Mouse (Mus musculus): ENCODE results near the gene Thumpd3. TPM values are rescaled to one million over a fixed set of nuclear protein-coding genes. Genes with fewer than 3 reads are reported as not detected.

Gene Thumpd3
- polyA plus RNA-seq, 1 experiment from 2014 or later: 32.4 TPM

DNA sequence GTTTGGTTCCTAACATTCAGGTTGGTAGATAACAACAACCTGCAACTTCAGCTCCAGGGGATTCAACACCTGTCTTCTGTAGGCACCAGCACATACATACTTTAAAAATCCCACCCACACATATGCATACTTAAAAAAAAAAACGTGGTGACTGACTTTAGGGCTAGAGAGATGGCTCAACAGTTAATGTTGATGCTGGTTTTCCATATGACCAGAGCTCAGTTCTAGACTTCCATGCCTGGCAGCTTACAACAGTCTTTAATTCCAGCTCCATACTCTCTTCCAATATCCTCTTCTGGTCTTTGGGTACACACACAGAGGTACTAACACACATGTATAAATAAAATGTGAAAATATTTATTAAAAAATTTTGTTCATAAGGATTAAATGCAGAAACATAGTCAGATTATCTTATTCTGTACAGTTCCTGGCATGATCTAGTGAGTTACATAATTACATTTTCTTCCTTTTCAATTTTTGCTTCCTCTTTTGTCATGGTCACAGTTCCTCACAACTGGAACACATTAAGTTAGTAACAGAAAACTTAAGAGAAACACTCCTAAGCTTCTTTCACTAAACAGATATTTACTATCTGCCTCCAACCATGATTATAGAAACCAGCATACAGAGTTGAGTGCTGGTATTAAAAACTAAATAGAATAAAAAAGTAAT lies 15.0 kb downstream of the Thumpd3 start:
- no peak overlapping the region for H3K9ac ChIP-seq
- H3K27me3 ChIP-seq: no peaks in the 10 kb centered on the region
- H3K27ac ChIP-seq: no peak overlapping the region
- no peak overlapping the region for H3K4me2 ChIP-seq
- peaks cover 72% of the 10 kb centered on the region for H3K36me3 ChIP-seq
- H3K4me1 ChIP-seq (replicated peaks): no peaks in the 10 kb centered on the region
- WGBS: 81% methylated on average over 1 of the region's 1 CpGs
- no peak for ATAC-seq (replicated peaks; ENCODE audit: insufficient number of reproducible peaks, insufficient read depth, low FRiP score, low read depth)
- no peak overlapping the region for H3K4me3 ChIP-seq
- no peaks in the 10 kb centered on the region for H3K9me3 ChIP-seq (replicated peaks)

DNA sequence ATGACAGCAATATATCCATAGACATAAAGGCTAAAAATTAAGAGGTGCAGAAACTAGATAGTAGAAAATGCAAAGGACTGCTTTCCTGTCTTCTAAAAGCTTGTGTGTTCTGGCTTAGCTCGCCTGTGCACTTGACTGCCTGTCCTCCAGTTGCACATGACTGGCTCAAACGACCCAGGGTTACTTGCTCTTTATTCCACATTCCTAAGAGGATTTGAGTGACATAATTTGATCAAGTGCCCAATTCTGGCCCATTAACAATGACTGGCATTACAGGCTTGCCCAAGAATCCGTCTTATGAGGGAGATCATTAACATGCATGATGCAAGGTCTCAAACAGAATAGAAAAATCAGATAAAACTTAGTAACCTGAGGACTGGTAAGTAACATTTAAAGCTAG lies 16.2 kb downstream of the Thumpd3 start:
- Histone ChIP-seq H3K9ac (no peak overlapping the region), H3K4me1 (replicated peaks) (no peaks in the 10 kb centered on the region), H3K27ac (no peak overlapping the region), H3K27me3 (no peaks in the 10 kb centered on the region), H3K4me2 (no peak overlapping the region), H3K36me3 (peaks cover 76% of the 10 kb centered on the region), H3K4me3 (no peak overlapping the region), H3K9me3 (replicated peaks) (no peaks in the 10 kb centered on the region)
- ATAC-seq (replicated peaks; ENCODE audit: insufficient number of reproducible peaks, insufficient read depth, low FRiP score, low read depth): no peak
- WGBS: 63% methylated on average over 3 of the region's 3 CpGs

DNA sequence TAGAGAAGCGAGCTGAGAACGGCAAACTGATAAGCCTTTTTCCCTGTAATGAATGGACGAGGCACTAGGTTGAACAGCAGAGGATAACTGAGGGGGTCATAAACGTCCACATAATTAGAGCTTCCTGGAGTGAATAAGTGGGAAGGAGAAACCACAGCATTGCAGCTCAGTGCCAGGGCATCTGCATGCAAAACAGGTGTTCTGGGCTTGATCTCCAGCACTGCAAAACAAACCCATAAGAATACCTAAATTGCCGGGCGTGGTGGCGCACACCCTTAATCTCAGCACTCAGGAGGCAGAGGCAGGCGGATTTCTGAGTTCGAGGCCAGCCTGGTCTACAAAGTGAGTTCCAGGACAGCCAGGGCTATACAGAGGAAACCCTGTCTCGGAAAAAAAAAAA lies 17.3 kb downstream of the Thumpd3 start:
- Histone ChIP-seq H3K9me3 (replicated peaks) (no peaks in the 10 kb centered on the region), H3K36me3 (peaks cover 80% of the 10 kb centered on the region), H3K27me3 (no peaks in the 10 kb centered on the region), H3K4me3 (no peak overlapping the region), H3K4me2 (no peak overlapping the region), H3K27ac (no peak overlapping the region), H3K9ac (no peak overlapping the region), H3K4me1 (replicated peaks) (no peaks in the 10 kb centered on the region)
- ATAC-seq (replicated peaks; ENCODE audit: insufficient number of reproducible peaks, insufficient read depth, low FRiP score, low read depth): no peak
- 79% methylated on average over 10 of the region's 10 CpGs for WGBS

DNA sequence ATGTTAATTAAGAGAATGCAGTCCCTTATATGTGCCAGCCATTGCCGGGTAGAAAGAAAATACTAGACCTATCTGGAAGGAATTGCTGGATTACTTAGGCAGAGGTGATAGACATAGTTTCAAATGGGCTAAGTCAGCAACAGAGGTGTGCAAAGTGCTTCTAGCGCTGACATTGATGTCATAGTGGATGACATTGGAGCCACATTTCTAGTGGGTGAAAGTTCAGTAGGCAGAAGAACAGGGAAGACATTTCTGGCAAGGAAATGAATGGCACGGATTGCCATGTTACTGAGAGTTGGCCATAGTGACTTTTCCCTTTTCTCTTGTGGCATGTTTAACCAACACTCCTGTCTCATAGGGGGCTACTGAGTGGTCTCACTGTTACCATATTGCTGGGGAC lies 19.2 kb downstream of the Thumpd3 start:
- Histone ChIP-seq H3K4me1 (replicated peaks) (no peaks in the 10 kb centered on the region), H3K4me3 (no peak overlapping the region), H3K27ac (no peak overlapping the region), H3K9me3 (replicated peaks) (no peaks in the 10 kb centered on the region), H3K4me2 (no peak overlapping the region), H3K36me3 (peaks cover 76% of the 10 kb centered on the region), H3K27me3 (no peaks in the 10 kb centered on the region), H3K9ac (no peak overlapping the region)
- no peak for ATAC-seq (replicated peaks; ENCODE audit: insufficient number of reproducible peaks, insufficient read depth, low FRiP score, low read depth)
- 85% methylated on average over 3 of the region's 3 CpGs for WGBS

DNA sequence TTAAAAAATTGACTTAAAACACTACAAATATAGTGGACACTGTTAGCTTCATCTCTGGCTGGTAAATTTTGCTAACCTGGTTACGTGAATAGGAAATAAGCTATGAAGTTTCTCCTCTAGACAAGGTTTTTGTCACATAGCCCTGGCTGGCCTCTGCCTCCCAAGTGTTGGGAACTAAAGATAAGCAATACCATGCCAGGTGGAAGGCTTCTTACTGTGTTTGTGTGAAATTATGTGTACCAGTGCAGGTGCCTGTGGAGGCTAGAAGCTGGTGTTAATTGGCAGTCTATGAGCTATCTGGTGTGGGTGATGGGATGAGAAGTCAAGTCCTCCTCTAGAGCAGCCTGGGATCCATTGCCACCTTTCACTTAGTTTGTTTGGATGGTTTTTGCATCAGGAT lies 23.1 kb downstream of the Thumpd3 start:
- no peak for ATAC-seq (replicated peaks; ENCODE audit: insufficient number of reproducible peaks, insufficient read depth, low FRiP score, low read depth)
- Histone ChIP-seq H3K4me2 (no peak overlapping the region), H3K9ac (no peak overlapping the region), H3K4me3 (no peak overlapping the region), H3K27me3 (no peaks in the 10 kb centered on the region), H3K4me1 (replicated peaks) (peaks cover 14% of the 10 kb centered on the region), H3K36me3 (peaks cover 48% of the 10 kb centered on the region), H3K9me3 (replicated peaks) (no peaks in the 10 kb centered on the region), H3K27ac (no peak overlapping the region)
- WGBS: 93% methylated on average over 1 of the region's 1 CpGs

DNA sequence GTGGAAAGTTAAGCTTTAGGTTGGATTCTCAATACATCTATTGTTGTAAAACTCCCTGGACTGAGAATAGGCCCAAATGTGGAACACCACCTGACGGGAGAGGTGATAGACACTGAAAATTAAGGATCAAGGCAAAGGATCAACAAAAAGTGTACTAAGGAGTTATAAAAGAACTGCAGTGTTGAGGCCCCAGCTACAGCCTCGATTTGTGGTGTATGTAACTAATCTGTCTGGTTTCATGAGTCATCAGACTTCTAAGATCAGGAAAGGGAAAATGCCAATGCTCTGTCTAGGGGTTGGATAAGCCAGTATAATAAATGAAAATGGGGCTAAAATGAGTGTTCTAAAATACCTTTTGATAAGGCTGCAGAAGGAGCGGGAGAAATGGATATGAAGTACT lies 29.2 kb downstream of the Thumpd3 start:
- Histone ChIP-seq H3K36me3 (peaks cover 4% of the 10 kb centered on the region; the same call in 1 of the 2 replicates), H3K9ac (peak overlapping the region; percentile 74), H3K4me1 (replicated peaks) (peaks cover 36% of the 10 kb centered on the region), H3K27ac (peak overlapping the region; percentile 100), H3K9me3 (replicated peaks) (no peaks in the 10 kb centered on the region), H3K4me2 (peak overlapping the region; percentile 88), H3K4me3 (peak overlapping the region; percentile 69), H3K27me3 (no peaks in the 10 kb centered on the region)
- ATAC-seq (replicated peaks; ENCODE audit: insufficient number of reproducible peaks, insufficient read depth, low FRiP score, low read depth): no peak
- WGBS: 11% methylated on average over 3 of the region's 3 CpGs

DNA sequence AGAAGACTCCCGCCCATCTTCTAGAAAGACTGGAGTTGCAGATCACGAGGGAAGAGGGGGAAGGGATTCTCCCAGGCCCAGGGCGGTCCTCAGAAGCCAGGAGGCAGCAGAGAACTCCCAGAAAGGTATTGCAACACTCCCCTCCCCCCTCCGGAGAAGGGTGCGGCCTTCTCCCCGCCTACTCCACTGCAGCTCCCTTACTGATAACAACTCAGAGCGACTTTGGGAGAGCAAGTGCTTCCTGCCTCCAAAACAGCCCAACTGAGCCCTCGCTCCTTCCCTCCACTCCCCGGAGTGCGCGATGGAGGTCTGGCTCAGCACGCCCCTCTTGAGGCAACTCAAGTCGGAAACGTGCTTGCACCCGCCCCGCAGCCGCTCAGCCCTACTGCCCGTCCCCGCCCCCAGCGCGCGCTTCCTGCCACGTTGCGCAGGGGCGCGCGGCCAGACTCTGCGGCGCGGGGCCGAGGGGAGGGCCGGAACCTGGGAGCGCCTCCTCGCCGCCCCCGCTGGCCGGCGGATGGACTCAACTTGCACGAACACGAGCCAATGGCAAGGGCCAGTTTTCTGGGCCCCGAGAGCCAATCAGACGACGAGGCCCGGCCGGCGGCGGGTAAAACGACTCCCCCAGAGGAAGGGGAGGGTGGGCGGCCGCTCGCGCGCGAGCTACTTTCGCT lies 30.1 kb downstream of the Thumpd3 start:
- Histone ChIP-seq H3K9me3 (replicated peaks) (no peaks in the 10 kb centered on the region), H3K36me3 (peaks cover 3% of the 10 kb centered on the region; the same call in 1 of the 2 replicates), H3K4me2 (peak overlapping the region; percentile 88), H3K4me1 (replicated peaks) (peaks cover 38% of the 10 kb centered on the region), H3K27ac (peak overlapping the region; percentile 100), H3K4me3 (peak overlapping the region; percentile 69), H3K9ac (peak overlapping the region; percentile 74), H3K27me3 (no peaks in the 10 kb centered on the region)
- ATAC-seq (replicated peaks; ENCODE audit: insufficient number of reproducible peaks, insufficient read depth, low FRiP score, low read depth): peak; percentile 89
- under 1% methylated on average over 55 of the region's 55 CpGs for WGBS

DNA sequence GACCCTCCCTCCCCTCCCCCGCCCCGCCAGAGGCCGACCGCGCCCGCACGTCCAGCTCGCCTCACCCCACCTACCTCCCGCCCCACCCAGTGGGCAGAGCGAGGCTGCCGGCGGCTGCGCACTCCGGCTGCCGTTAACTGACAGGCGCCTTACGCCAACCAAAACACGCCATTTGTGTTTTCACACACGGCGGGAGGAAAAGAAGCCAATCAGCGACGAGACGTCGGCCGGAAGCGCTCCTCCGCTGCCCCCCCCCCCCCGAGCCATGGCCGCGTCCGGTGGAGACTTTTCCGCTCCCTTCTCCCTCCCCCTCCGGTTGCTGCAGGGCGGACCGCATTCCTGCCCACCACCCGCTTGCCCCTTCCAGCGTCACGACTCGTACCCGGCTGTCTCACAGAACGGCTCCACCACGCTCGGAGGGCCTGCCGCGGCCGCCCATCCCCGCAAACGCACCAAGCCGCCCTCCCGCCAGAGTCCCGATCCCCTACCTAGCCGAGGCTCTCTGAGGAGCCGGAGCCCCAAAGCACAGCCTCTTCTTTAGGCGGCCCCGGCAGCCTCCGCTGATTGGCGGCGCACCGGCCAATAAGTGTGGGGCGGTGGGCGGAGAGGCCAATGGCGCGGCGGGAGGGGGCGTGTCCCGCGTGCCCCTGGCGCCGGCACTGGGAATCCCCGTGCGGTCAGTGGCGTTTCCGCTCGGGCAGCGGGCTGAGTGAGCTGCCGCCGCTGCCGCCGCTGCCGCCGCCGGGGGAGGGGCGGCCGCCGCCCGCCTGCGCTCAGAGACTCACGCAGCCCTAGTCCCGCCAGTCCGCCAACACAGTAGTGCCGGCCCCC lies 30.9 kb downstream of the Thumpd3 start, which contains the start of gene Setd5:
Gene Setd5, plus strand, starts transcription at position 680 of the 831 bp plus-strand sequence.
- Histone ChIP-seq H3K27me3 (no peaks in the 10 kb centered on the region), H3K9me3 (replicated peaks) (no peaks in the 10 kb centered on the region), H3K4me2 (peak within 1 kb of the TSS; percentile 88), H3K36me3 (no peaks in the 10 kb centered on the region), H3K9ac (peak within 1 kb of the TSS; percentile 97), H3K4me3 (peak within 1 kb of the TSS; percentile 69), H3K4me1 (replicated peaks) (peaks cover 43% of the 10 kb centered on the region), H3K27ac (peak within 1 kb of the TSS; percentile 100)
- peak; percentile 91 for ATAC-seq (replicated peaks; ENCODE audit: insufficient number of reproducible peaks, insufficient read depth, low FRiP score, low read depth)
- WGBS: 0% methylated on average over 56 of the region's 91 CpGs

DNA sequence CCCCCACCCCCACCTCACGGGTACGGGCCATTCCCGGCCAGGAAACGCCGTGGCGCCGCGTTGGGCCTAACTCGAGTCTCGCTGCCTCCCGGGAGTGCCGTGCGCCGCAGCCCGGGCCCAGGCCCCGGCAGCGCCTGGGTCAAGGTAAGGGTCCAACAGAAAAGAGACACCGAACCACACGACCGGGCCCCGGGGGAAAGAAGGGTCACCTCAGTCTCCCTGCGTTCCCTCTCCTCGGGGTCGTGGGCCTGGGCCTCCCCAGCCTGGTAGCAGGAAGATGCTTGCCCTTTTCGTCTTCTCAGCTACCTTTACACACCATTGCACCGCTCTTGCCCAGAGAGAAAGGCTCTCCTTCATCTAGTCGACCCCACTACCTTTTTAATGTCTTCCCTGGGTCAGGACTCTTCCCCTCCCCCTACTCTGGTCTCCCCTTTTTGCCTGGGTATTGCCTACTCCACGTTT lies 31.6 kb downstream of the Thumpd3 start:
- under 1% methylated on average over 28 of the region's 28 CpGs for WGBS
- ATAC-seq (replicated peaks; ENCODE audit: insufficient number of reproducible peaks, insufficient read depth, low FRiP score, low read depth): no peak

DNA sequence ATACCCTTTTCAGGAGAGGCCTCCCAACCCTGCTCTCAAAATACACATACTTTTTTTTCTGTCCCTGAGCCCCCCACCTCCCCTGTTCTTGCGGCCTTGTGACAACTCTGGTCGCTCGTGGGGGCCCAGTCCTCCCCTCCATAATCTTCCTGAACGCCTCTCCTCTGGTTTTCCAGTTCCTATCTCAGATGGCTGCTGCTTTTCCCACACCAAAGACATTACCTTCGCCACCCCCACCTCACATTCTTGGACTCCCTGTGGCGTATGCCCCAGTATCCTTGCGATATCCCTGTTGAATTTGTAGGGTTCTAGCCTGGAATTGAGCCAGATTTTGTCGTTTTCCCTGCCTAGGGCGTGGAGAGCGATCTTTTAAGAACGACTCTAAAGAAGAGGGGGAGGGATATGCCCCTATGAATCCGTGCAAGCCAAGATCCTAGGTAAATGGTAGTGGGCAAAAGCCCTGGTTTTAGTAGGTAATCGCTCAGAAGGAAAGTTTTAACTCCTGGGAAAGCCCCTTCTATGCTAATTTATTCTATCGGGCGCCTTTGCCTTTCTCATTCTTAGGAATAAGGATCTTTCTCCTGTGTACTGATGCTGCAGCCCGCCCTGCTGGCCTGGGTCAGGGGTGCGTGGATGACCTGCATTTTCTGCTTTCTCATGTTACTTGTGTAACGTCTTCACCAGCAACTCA lies 32.2 kb downstream of the Thumpd3 start:
- peak overlapping the region; percentile 88 for H3K4me2 ChIP-seq
- ATAC-seq (replicated peaks; ENCODE audit: insufficient number of reproducible peaks, insufficient read depth, low FRiP score, low read depth): no peak
- peak overlapping the region; percentile 100 for H3K27ac ChIP-seq
- under 1% methylated on average over 18 of the region's 18 CpGs for WGBS
- no peaks in the 10 kb centered on the region for H3K36me3 ChIP-seq
- peak overlapping the region; percentile 69 for H3K4me3 ChIP-seq
- H3K9ac ChIP-seq: peak overlapping the region; percentile 84
- H3K9me3 ChIP-seq (replicated peaks): no peaks in the 10 kb centered on the region
- H3K4me1 ChIP-seq (replicated peaks): peaks cover 47% of the 10 kb centered on the region
- no peaks in the 10 kb centered on the region for H3K27me3 ChIP-seq

More for the DNA sequence above, 31.6 kb downstream of the Thumpd3 start:
- Histone ChIP-seq H3K27ac (peak overlapping the region; percentile 100), H3K9ac (peak overlapping the region; percentile 84), H3K36me3 (no peaks in the 10 kb centered on the region), H3K4me1 (replicated peaks) (peaks cover 48% of the 10 kb centered on the region), H3K4me2 (peak overlapping the region; percentile 88), H3K4me3 (peak overlapping the region; percentile 69), H3K9me3 (replicated peaks) (no peaks in the 10 kb centered on the region), H3K27me3 (no peaks in the 10 kb centered on the region)

DNA sequence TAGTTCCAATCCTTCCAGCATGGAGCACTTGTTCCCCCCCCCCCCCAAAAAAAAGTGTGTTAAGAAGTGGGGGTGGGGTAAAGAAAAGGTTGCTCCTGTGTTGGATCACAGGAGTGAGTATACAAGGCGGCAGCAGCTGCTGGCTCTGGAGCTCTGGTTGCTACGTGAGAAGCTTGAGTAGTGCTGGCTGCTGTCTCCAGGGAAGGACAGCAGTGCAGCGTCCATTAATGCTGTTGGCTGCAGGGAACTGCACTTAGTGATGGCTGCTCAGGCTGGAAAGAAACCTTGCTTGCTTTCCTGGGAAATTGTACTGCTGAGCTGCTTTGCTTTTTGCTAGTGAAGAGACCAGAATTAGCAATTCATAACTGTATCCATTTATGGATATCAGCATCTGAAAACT lies 33.5 kb downstream of the Thumpd3 start:
- peaks cover 45% of the 10 kb centered on the region for H3K4me1 ChIP-seq (replicated peaks)
- peak overlapping the region; percentile 69 for H3K4me3 ChIP-seq
- no peak for ATAC-seq (replicated peaks; ENCODE audit: insufficient number of reproducible peaks, insufficient read depth, low FRiP score, low read depth)
- WGBS: 0% methylated on average over 3 of the region's 3 CpGs
- no peaks in the 10 kb centered on the region for H3K9me3 ChIP-seq (replicated peaks)
- H3K4me2 ChIP-seq: peak overlapping the region; percentile 88
- peak overlapping the region; percentile 100 for H3K27ac ChIP-seq
- peak overlapping the region; percentile 59 for H3K9ac ChIP-seq
- no peaks in the 10 kb centered on the region for H3K36me3 ChIP-seq
- H3K27me3 ChIP-seq: no peaks in the 10 kb centered on the region

Measured in heart, embryonic 15.5 days (tissue).